8 mouse cellular contexts compared by ENCODE assay signal in the genomic region with DNA sequence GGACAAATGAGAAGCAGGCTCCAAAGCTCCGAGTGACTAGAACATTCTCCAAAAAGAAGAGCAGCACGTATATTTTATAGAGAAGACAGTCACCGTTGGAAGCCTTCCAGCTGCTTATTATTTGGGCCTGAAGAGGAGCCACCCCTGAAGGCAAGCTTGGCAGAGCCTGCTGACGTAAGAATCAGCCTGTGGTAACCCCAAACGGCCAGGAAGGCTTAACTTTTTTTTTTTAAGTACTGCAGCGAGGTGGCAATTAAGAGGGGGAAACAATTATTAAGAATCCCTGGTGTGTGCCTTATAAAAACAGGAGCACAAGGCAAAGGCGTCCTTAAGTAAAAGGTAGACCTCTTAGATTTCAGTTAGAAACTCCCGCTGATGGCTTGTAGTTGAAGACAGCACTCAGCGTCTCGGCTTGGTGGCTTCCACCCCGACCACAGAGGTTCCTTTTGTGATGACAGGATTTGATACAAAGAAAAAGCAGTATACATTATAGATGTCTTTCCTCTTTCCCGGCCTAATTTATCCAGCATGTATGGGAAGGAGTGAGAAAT. TPM values are rescaled to one million over a fixed set of nuclear protein-coding genes. Genes with fewer than 3 reads are reported as not detected.
DNase-seq lines count a peak whose midpoint lies in the region; ATAC-seq and TF ChIP-seq lines count a peak whose summit lies in the region.

No protein-coding gene starts in this region.

- peak overlapping the region; percentile 75 for H3K9ac ChIP-seq in MEL (ENCODE audit: control insufficient read depth, low read depth, low read length, poor library complexity, severe bottlenecking)
- peak overlapping the region; percentile 78 for H3K9ac ChIP-seq in embryonic facial prominence, embryonic 14.5 days (ENCODE audit: low read depth, low read length)
- H3K9ac ChIP-seq in hindbrain, embryonic 16.5 days (ENCODE audit: low read depth, low read length), result peak overlapping the region; percentile 80
- peak overlapping the region; percentile 68; the same call in 1 of the 2 replicates for H3K9ac ChIP-seq in lung, postnatal 0 days (replicated peaks; ENCODE audit: low read depth)

- TF ChIP-seq CTCF in MEL (IDR thresholded peaks at IDR 0.05 in 2 of 3, conservative IDR thresholded peaks at IDR 0.05 in 1 of 3; ENCODE audit: control insufficient read depth in 1 of 3, insufficient read depth in 1 of 3, low read depth in 2 of 3, low read length in 3 of 3, poor library complexity in 1 of 3, severe bottlenecking in 1 of 3), result no peak
- no peak for TF ChIP-seq CTCF in lung, postnatal 0 days (IDR thresholded peaks at IDR 0.05)

- no peaks in the 10 kb centered on the region for H3K27me3 ChIP-seq in MEL (ENCODE audit: control insufficient read depth in 1 of 2, insufficient read depth in 2 of 2, low read length in 2 of 2)
- no peaks in the 10 kb centered on the region for H3K27me3 ChIP-seq in embryonic facial prominence, embryonic 14.5 days (replicated peaks; ENCODE audit: control insufficient read depth, insufficient read depth, low read length)
- H3K27me3 ChIP-seq in hindbrain, embryonic 16.5 days (replicated peaks; ENCODE audit: control insufficient read depth, insufficient read depth, low read length), result no peaks in the 10 kb centered on the region
- H3K27me3 ChIP-seq in lung, postnatal 0 days (replicated peaks; ENCODE audit: insufficient read depth, low read length), result no peaks in the 10 kb centered on the region
- H3K27me3 ChIP-seq in splenic B cell, adult 2 months (ENCODE audit: control insufficient read depth, insufficient read depth, low read length, poor library complexity, severe bottlenecking), result no peaks in the 10 kb centered on the region

- peak; percentile 73 to 92 for DNase-seq in adrenal gland, adult (ENCODE audit: inconsistent age in 2 of 2, low spot score in 1 of 2)
- DNase-seq in adrenal gland, postnatal 4 days (ENCODE audit: low spot score in 2 of 2), result no peak
- peak; percentile 88 for DNase-seq in MEL (ENCODE audit: low read depth, low spot score)
- DNase-seq in embryonic facial prominence, embryonic 14.5 days (ENCODE audit: low spot score), result peak; percentile 80
- DNase-seq in lung, postnatal 0 days (ENCODE audit: low spot score), result peak; percentile 67
- DNase-seq in splenic B cell, adult 2 months (ENCODE audit: low read depth, low spot score), result peak; percentile 70

- peaks cover 0 to 16% of the 10 kb centered on the region in 2 experiments; a peak in 2 of 4 replicates for H3K36me3 ChIP-seq in MEL (ENCODE audit: control insufficient read depth in 1 of 2, insufficient read depth in 2 of 2, low read length in 2 of 2)
- no peaks in the 10 kb centered on the region for H3K36me3 ChIP-seq in embryonic facial prominence, embryonic 14.5 days (ENCODE audit: control insufficient read depth, insufficient read depth, low read length)
- H3K36me3 ChIP-seq in hindbrain, embryonic 16.5 days (ENCODE audit: control insufficient read depth, insufficient read depth, low read length), result no peaks in the 10 kb centered on the region
- H3K36me3 ChIP-seq in lung, postnatal 0 days (ENCODE audit: insufficient read depth, low read length), result no peaks in the 10 kb centered on the region
- no peaks in the 10 kb centered on the region for H3K36me3 ChIP-seq in splenic B cell, adult 2 months (ENCODE audit: control insufficient read depth, insufficient read depth, low read length, poor library complexity, severe bottlenecking)

- no peaks in the 10 kb centered on the region for H3K9me3 ChIP-seq in MEL (replicated peaks; ENCODE audit: insufficient read depth, low read length)
- H3K9me3 ChIP-seq in embryonic facial prominence, embryonic 14.5 days (ENCODE audit: control insufficient read depth, low read length), result no peaks in the 10 kb centered on the region
- no peaks in the 10 kb centered on the region for H3K9me3 ChIP-seq in hindbrain, embryonic 16.5 days (ENCODE audit: control insufficient read depth, low read length)
- no peaks in the 10 kb centered on the region for H3K9me3 ChIP-seq in lung, postnatal 0 days (ENCODE audit: low read length)

- TF ChIP-seq EP300 in MEL (IDR thresholded peaks at IDR 0.05; ENCODE audit: low read depth in 1 of 2, low read length in 2 of 2), result no peak; a peak in 1 of 4 replicates
- no peak for TF ChIP-seq EP300 in lung, postnatal 0 days (IDR thresholded peaks at IDR 0.05)

- ATAC-seq in embryonic facial prominence, embryonic 14.5 days (ENCODE audit: low read depth), result no peak
- ATAC-seq in hindbrain, embryonic 16.5 days, result no peak
- no peak for ATAC-seq in lung, postnatal 0 days
- ATAC-seq in monocyte, adult 5-6 weeks (replicated peaks; ENCODE audit: insufficient number of reproducible peaks, low FRiP score, low TSS enrichment, poor library complexity, severe bottlenecking), result no peak

- 1% methylated on average over 12 of the region's 12 CpGs for WGBS in embryonic facial prominence, embryonic 14.5 days
- 3% methylated on average over 12 of the region's 12 CpGs for WGBS in hindbrain, embryonic 16.5 days
- 3% methylated on average over 12 of the region's 12 CpGs for WGBS in lung, postnatal 0 days

- H3K79me2 ChIP-seq in MEL (ENCODE audit: control insufficient read depth, insufficient read depth, low read length, poor library complexity), result peaks cover 2% of the 10 kb centered on the region; the same call in 1 of the 2 replicates

- H3K27ac ChIP-seq in MEL (ENCODE audit: control insufficient read depth, low read depth, low read length), result peak overlapping the region; percentile 79
- H3K27ac ChIP-seq in embryonic facial prominence, embryonic 14.5 days (replicated peaks; ENCODE audit: low read depth, low read length), result 0 out of 2 replicates have a peak overlapping the region, but pooled peaks have one; percentile 59
- no peak overlapping the region for H3K27ac ChIP-seq in hindbrain, embryonic 16.5 days (ENCODE audit: low read depth, low read length)
- peak overlapping the region; percentile 85 for H3K27ac ChIP-seq in lung, postnatal 0 days (ENCODE audit: low read length)

- peaks cover 6 to 16% of the 10 kb centered on the region in 2 experiments for H3K4me1 ChIP-seq in MEL (ENCODE audit: control insufficient read depth in 1 of 2, insufficient read depth in 2 of 2, low read length in 2 of 2)
- H3K4me1 ChIP-seq in embryonic facial prominence, embryonic 14.5 days (ENCODE audit: control insufficient read depth, insufficient read depth, low read length), result peaks cover 20% of the 10 kb centered on the region
- peaks cover 14% of the 10 kb centered on the region for H3K4me1 ChIP-seq in hindbrain, embryonic 16.5 days (ENCODE audit: control insufficient read depth, insufficient read depth, low read depth, low read length)
- H3K4me1 ChIP-seq in lung, postnatal 0 days (ENCODE audit: insufficient read depth, low read depth, low read length), result peaks cover 13% of the 10 kb centered on the region

- peak overlapping the region; percentile 73 for H3K4me2 ChIP-seq in embryonic facial prominence, embryonic 14.5 days (ENCODE audit: low read depth, low read length)
- peak overlapping the region; percentile 99 for H3K4me2 ChIP-seq in hindbrain, embryonic 16.5 days (ENCODE audit: low read length)
- peak overlapping the region; percentile 77 for H3K4me2 ChIP-seq in lung, postnatal 0 days (replicated peaks; ENCODE audit: low read depth, low read length)

- TF ChIP-seq POLR2A in MEL (IDR thresholded peaks at IDR 0.05; ENCODE audit: control insufficient read depth in 1 of 2, insufficient read depth in 1 of 2, low read depth in 1 of 2, low read length in 2 of 2, poor library complexity in 1 of 2), result no peak

- no peak for TF ChIP-seq RAD21 in MEL (IDR thresholded peaks at IDR 0.05; ENCODE audit: low read depth, low read length)

- peak overlapping the region; percentile 68 to 95 for H3K4me3 ChIP-seq in MEL (ENCODE audit: control insufficient read depth in 1 of 2, insufficient read depth in 1 of 2, low read depth in 2 of 2, low read length in 2 of 2)
- peak overlapping the region; percentile 73 for H3K4me3 ChIP-seq in embryonic facial prominence, embryonic 14.5 days (ENCODE audit: low read depth, low read length)
- H3K4me3 ChIP-seq in hindbrain, embryonic 16.5 days (ENCODE audit: low read length), result peak overlapping the region; percentile 78
- peak overlapping the region; percentile 77 for H3K4me3 ChIP-seq in lung, postnatal 0 days (ENCODE audit: low read depth, low read length)

TF ChIP-seq in MEL, 35 proteins besides CTCF, POLR2A, EP300 and RAD21 (continues in another document):
- TF ChIP-seq MEF2A (IDR thresholded peaks at IDR 0.05; ENCODE audit: extremely low read depth, insufficient replicate concordance, low read depth, low read length, poor library complexity, severe bottlenecking), result no peak
- TF ChIP-seq MAFK (IDR thresholded peaks at IDR 0.05; ENCODE audit: borderline replicate concordance, low read depth, low read length), result no peak
- TF ChIP-seq MAZ (IDR thresholded peaks at IDR 0.05; ENCODE audit: low read depth, low read length), result no peak
- no peak for TF ChIP-seq TBP (IDR thresholded peaks at IDR 0.05; ENCODE audit: low read depth, low read length)
- no peak for TF ChIP-seq USF1 (IDR thresholded peaks at IDR 0.05; ENCODE audit: low read depth, low read length)
- no peak for TF ChIP-seq UBTF (IDR thresholded peaks at IDR 0.05; ENCODE audit: borderline replicate concordance, insufficient read depth, low read depth, low read length)
- TF ChIP-seq CHD1 (IDR thresholded peaks at IDR 0.05; ENCODE audit: low read depth, low read length), result no peak
- TF ChIP-seq SIN3A (IDR thresholded peaks at IDR 0.05; ENCODE audit: low read length), result peak; percentile 83
- TF ChIP-seq MXI1 (IDR thresholded peaks at IDR 0.05; ENCODE audit: low read depth, low read length), result peak; percentile 46; the same call in 1 of the 2 replicates
- no peak for TF ChIP-seq POLR2AphosphoS5 (IDR thresholded peaks at IDR 0.05; ENCODE audit: borderline replicate concordance, low read depth, low read length)
- no peak for TF ChIP-seq USF2 (IDR thresholded peaks at IDR 0.05; ENCODE audit: borderline replicate concordance in 1 of 2, insufficient read depth in 1 of 2, low read depth in 1 of 2, low read length in 2 of 2)
- TF ChIP-seq ETS1 (IDR thresholded peaks at IDR 0.05; ENCODE audit: low read depth, low read length), result peak; percentile 60; the same call in 1 of the 2 replicates
- no peak for TF ChIP-seq TCF12 (IDR thresholded peaks at IDR 0.05; ENCODE audit: low read depth, low read length)
- peak; percentile 89 for TF ChIP-seq ZNF384 (IDR thresholded peaks at IDR 0.05; ENCODE audit: low read depth, low read length)

RNA-seq across cellular contexts. Expression of gene Rell1, which starts 1.0 kb away (rescaled TPM):
- total RNA-seq in adrenal gland, postnatal 4 days (2021), result 10 to 100 TPM; 36.7 to 39.9 TPM
- 2.1 and 2.2 TPM in 2 replicates for total RNA-seq in MEL (2012; rRNA removed)
- 1 to 10 TPM in 1 of 2 experiments, not detected in 1; 5.2 TPM for polyA plus RNA-seq in MEL (2012; ENCODE audit: insufficient read depth in 1 of 2, insufficient read length in 2 of 2, low read depth in 1 of 2, low replicate concordance in 2 of 2, missing spikeins in 1 of 2)
- polyA plus RNA-seq in embryonic facial prominence, embryonic 14.5 days (2014; fragmentation: Nextera tagmentation; extraction: Ambion mirVana), result 14.1 and 15.5 TPM in 2 replicates
- polyA plus RNA-seq in hindbrain, embryonic 16.5 days (2015; fragmentation: Nextera tagmentation; extraction: Ambion mirVana), result 8.8 and 9.4 TPM in 2 replicates
- polyA plus RNA-seq in lung, postnatal 0 days (2015; fragmentation: Nextera tagmentation; extraction: Ambion mirVana), result 27.0 and 29.0 TPM in 2 replicates
- total RNA-seq in monocyte, adult 5-6 weeks (2017), result 21.8 to 36.7 TPM (median 24.1 TPM) in 3 replicates

Comparison
In these comparisons a context has a peak if more than half of its experiments do, and no peak if none do; other contexts are left out.
1. DNase-seq: peak in adrenal gland, adult (2 of 2), MEL (single experiment), embryonic facial prominence, embryonic 14.5 days (single experiment), lung, postnatal 0 days (single experiment) and splenic B cell, adult 2 months (single experiment); none in adrenal gland, postnatal 4 days (0 of 2).
2. Peak in every context shown above with its lines, with median percentiles within 50 percentile points of each other: H3K4me3 ChIP-seq, H3K9ac ChIP-seq and H3K4me2 ChIP-seq.